In the genomic region with DNA sequence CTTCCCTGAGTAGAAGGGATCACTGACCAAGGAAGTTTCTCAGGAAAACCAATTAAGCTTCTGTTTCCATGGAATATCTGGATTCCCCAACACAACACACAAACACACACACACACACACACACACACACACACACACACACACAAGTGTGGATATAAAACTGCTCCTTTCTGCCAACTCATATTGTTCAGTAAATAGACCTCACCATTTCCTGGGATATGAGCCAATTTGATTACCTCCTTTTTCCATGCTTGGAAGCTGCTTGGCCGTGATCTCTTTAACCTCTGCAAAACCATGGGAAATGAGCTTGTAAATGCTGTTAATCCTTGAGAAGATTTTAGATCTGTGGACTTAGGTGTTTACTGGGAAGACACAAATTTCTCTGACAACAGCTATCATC, we compare ENCODE assay signal across 14 mouse cellular contexts.
DNase-seq lines count a peak whose midpoint lies in the region; ATAC-seq lines count a peak whose summit lies in the region.
"Had no signal": no experiment of that assay in that cellular context is flagged by ENCODE, and none has a peak within 500 bp of the region (broad histone marks: within the 10 kb centered on the region; RNA-seq: fewer than 3 reads in every experiment).

No protein-coding gene starts in this region.

- H3K27ac ChIP-seq in heart, embryonic 16.5 days (ENCODE audit: low read length) = peak overlapping the region; percentile 67
- H3K27ac ChIP-seq in forebrain, embryonic 16.5 days (ENCODE audit: low read length) = no peak overlapping the region
- H3K27ac ChIP-seq: embryonic facial prominence, embryonic 12.5 days; forebrain, embryonic 12.5 days; liver, embryonic 15.5 days had no signal

- no peak overlapping the region for H3K9ac ChIP-seq in heart, embryonic 16.5 days (ENCODE audit: low read length)
- H3K9ac ChIP-seq in forebrain, embryonic 16.5 days (replicated peaks; ENCODE audit: low read depth, low read length) = no peak overlapping the region
- H3K9ac ChIP-seq: embryonic facial prominence, embryonic 12.5 days; forebrain, embryonic 12.5 days; liver, embryonic 15.5 days had no signal

- H3K4me1 ChIP-seq in heart, embryonic 16.5 days (ENCODE audit: control insufficient read depth, insufficient read depth, low read length) = peaks cover 4% of the 10 kb centered on the region
- no peaks in the 10 kb centered on the region for H3K4me1 ChIP-seq in forebrain, embryonic 16.5 days (replicated peaks; ENCODE audit: control insufficient read depth, insufficient read depth, low read length)
- H3K4me1 ChIP-seq: embryonic facial prominence, embryonic 12.5 days; forebrain, embryonic 12.5 days; liver, embryonic 15.5 days; megakaryocyte, embryonic 14.5 days had no signal

- no peak overlapping the region for H3K4me3 ChIP-seq in heart, embryonic 16.5 days (ENCODE audit: low read length)
- no peak overlapping the region for H3K4me3 ChIP-seq in forebrain, embryonic 16.5 days (replicated peaks; ENCODE audit: low read length)
- H3K4me3 ChIP-seq: embryonic facial prominence, embryonic 12.5 days; forebrain, embryonic 12.5 days; liver, embryonic 15.5 days; megakaryocyte, embryonic 14.5 days had no signal

- H3K27me3 ChIP-seq in heart, embryonic 16.5 days (ENCODE audit: control insufficient read depth, insufficient read depth, low read length) = no peaks in the 10 kb centered on the region
- no peaks in the 10 kb centered on the region for H3K27me3 ChIP-seq in forebrain, embryonic 16.5 days (replicated peaks; ENCODE audit: control insufficient read depth, insufficient read depth, low read length)
- H3K27me3 ChIP-seq: embryonic facial prominence, embryonic 12.5 days; forebrain, embryonic 12.5 days; liver, embryonic 15.5 days; megakaryocyte, embryonic 14.5 days had no signal

- no peak overlapping the region for H3K4me2 ChIP-seq in heart, embryonic 16.5 days (ENCODE audit: low read depth, low read length)
- no peak overlapping the region for H3K4me2 ChIP-seq in forebrain, embryonic 16.5 days (ENCODE audit: low read length)
- H3K4me2 ChIP-seq: embryonic facial prominence, embryonic 12.5 days; forebrain, embryonic 12.5 days; liver, embryonic 15.5 days had no signal

- WGBS in heart, embryonic 16.5 days = 23% methylated on average over 1 of the region's 1 CpGs
- WGBS in forebrain, embryonic 16.5 days = 73% methylated on average over 1 of the region's 1 CpGs

- DNase-seq in adrenal gland, postnatal 14 days = peak; percentile 7
- no peak for DNase-seq in adrenal gland, adult 18-20 months (ENCODE audit: low spot score in 2 of 2)
- peak; percentile 5 to 14 for DNase-seq in kidney, postnatal 36 days
- no peak for DNase-seq in kidney, adult 11 months
- peak; percentile 48 for DNase-seq in lung, postnatal 36 days
- DNase-seq in cerebellum, adult 11 months = no peak
- DNase-seq: cerebellum, postnatal 25 days; right cerebral cortex, postnatal 14 days had no signal

- ATAC-seq in heart, embryonic 16.5 days (replicated peaks; ENCODE audit: extremely low read depth, insufficient read depth, low FRiP score) = 0 out of 2 replicates have a peak, but pooled peaks have one; percentile 65
- no peak for ATAC-seq in forebrain, embryonic 16.5 days

- no peaks in the 10 kb centered on the region for H3K36me3 ChIP-seq in heart, embryonic 16.5 days (ENCODE audit: control insufficient read depth, insufficient read depth)
- H3K36me3 ChIP-seq in forebrain, embryonic 16.5 days (ENCODE audit: control insufficient read depth, insufficient read depth) = no peaks in the 10 kb centered on the region
- H3K36me3 ChIP-seq: embryonic facial prominence, embryonic 12.5 days; forebrain, embryonic 12.5 days; liver, embryonic 15.5 days had no signal

- no peaks in the 10 kb centered on the region for H3K9me3 ChIP-seq in heart, embryonic 16.5 days (replicated peaks; ENCODE audit: control insufficient read depth, low read length)
- H3K9me3 ChIP-seq in forebrain, embryonic 16.5 days (ENCODE audit: control insufficient read depth, low read length) = no peaks in the 10 kb centered on the region
- H3K9me3 ChIP-seq: embryonic facial prominence, embryonic 12.5 days; forebrain, embryonic 12.5 days; liver, embryonic 15.5 days; megakaryocyte, embryonic 14.5 days had no signal

Comparison
In these comparisons a context has a peak if more than half of its experiments do, and no peak if none do; other contexts are left out.
1. DNase-seq: peak in adrenal gland, postnatal 14 days (single experiment), kidney, postnatal 36 days (2 of 2) and lung, postnatal 36 days (single experiment); none in adrenal gland, adult 18-20 months (0 of 2), kidney, adult 11 months (single experiment) and cerebellum, adult 11 months (single experiment).